Mouse (Mus musculus) C2C12 (cell line): ENCODE measurements around the gene Kif27. TPM values are rescaled to one million over a fixed set of nuclear protein-coding genes. Genes with fewer than 3 reads are reported as not detected.
"Not testable (repeated sequence)": the region's sequence is repeated elsewhere in the genome, so short reads cannot be mapped to it uniquely, and the experiment has no call there.

Source experiments
- H3K27me3 ChIP-seq: one replicate; pipeline ENCODE4 v1.6.1; 2011; ENCODE audit not compliant: control insufficient read depth, insufficient read depth, insufficient read length
- H3K36me3 ChIP-seq: one replicate; pipeline ENCODE4 v1.6.1; 2011; ENCODE audit not compliant: control insufficient read depth, insufficient read depth
- H3K4me3 ChIP-seq: one replicate; pipeline ENCODE4 v1.5.1; 2011; ENCODE audit warnings: mild to moderate bottlenecking, control low read depth; ENCODE audit not compliant: poor library complexity, insufficient read depth, severe bottlenecking
- H3K79me2 ChIP-seq: one replicate; pipeline ENCODE4 v1.6.1; 2011; ENCODE audit not compliant: control insufficient read depth, insufficient read depth
- H3K79me3 ChIP-seq: one replicate; pipeline ENCODE4 v1.6.1; 2011; ENCODE audit warnings: low read depth, control low read depth
- H3ac ChIP-seq: one replicate; pipeline ENCODE3; 2011; ENCODE audit warnings: low read depth; ENCODE audit not compliant: control insufficient read depth, insufficient read length
- CEBPB ChIP-seq: IDR thresholded peaks from one replicate; pipeline ENCODE4 v1.6.1; 2011; ENCODE audit warnings: low read depth, mild to moderate bottlenecking, control low read depth, moderate library complexity
- CTCF ChIP-seq: IDR thresholded peaks from one replicate; pipeline ENCODE4 v1.5.1; 2011; ENCODE audit not compliant: control insufficient read depth, insufficient read depth, insufficient read length
- FOSL1 ChIP-seq: IDR thresholded peaks from one replicate; pipeline ENCODE4 v1.8.0; 2011; ENCODE audit warnings: mild to moderate bottlenecking, low read length; ENCODE audit not compliant: poor library complexity, insufficient read depth, severe bottlenecking
- MAX ChIP-seq: IDR thresholded peaks from one replicate; pipeline ENCODE4 v1.6.1; 2011; ENCODE audit warnings: mild to moderate bottlenecking, control low read depth
- MYOD1 ChIP-seq: IDR thresholded peaks from one replicate; pipeline ENCODE4 v1.6.1; 2011; ENCODE audit warnings: low read depth; ENCODE audit not compliant: control insufficient read depth, insufficient read length
- MYOG ChIP-seq: IDR thresholded peaks from one replicate; pipeline ENCODE4 v1.6.1; 2011; ENCODE audit not compliant: control insufficient read depth, insufficient read length; ENCODE audit errors: extremely low read depth
- USF1 ChIP-seq: IDR thresholded peaks from one replicate; pipeline ENCODE4 v1.6.1; 2011; ENCODE audit warnings: low read depth, mild to moderate bottlenecking, control low read depth, moderate library complexity
- polyA plus RNA-seq: library from polyadenylated mRNA; unstranded; fragments of >200 nt; fragmentation: generic; extraction: Trizol; gene quantifications from one replicate; pipeline ENCODE4 v1.2.1, GENCODE M21; 2012; ENCODE audit warnings: missing spikeins

Gene Kif27
- polyA plus RNA-seq, 1 experiment: 0.01 TPM

DNA sequence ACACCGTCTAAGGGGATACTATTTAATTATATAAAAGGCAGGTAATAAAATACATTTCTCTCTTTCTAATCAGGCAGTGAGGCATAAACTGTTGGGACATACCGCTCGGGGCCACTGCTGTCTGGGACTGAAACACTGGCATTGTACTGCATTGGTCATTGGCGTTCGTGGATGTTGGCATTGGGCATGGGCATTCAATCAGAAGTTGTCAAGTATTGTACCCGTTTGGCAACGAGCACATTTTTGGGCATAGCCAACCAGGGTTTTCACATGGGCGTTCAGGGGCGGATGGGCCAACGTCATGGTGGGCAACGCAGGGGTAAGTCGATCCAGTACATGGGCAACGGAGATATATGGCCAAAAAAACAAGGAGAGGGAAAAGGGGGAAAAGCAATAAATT is 38.7 kb upstream of the Kif27 start:
- no peak overlapping the region for H3ac ChIP-seq
- H3K79me3 ChIP-seq: peaks cover 65% of the 10 kb centered on the region
- H3K36me3 ChIP-seq: peaks cover 78% of the 10 kb centered on the region
- no peaks in the 10 kb centered on the region for H3K27me3 ChIP-seq
- TF ChIP-seq MYOG: no peak
- peaks cover 95% of the 10 kb centered on the region for H3K79me2 ChIP-seq
- H3K4me3 ChIP-seq: no peak overlapping the region

DNA sequence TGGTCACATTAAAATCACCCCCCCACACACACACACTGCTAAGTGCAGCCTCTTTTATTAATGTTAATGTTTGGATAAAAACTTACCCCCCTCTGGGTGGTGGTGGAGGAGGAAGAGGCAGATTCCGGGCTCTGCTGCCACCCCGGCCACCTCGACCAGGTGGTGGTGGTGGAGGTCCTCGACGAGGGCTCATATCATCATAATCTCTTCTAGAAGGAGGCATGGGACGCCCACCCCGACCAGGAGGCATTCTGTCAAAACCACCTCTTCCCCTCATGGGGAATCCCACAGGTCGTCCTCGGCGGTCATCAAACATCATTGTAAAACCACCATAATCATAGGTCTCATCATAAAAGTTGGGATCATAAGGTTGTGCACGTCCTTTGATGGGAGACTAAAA is 35.5 kb upstream of the Kif27 start:
- Histone ChIP-seq H3K79me3 (peaks cover 46% of the 10 kb centered on the region), H3K36me3 (peaks cover 96% of the 10 kb centered on the region), H3K79me2 (peaks cover 66% of the 10 kb centered on the region)
- not testable (repeated sequence) for H3ac ChIP-seq, H3K27me3 ChIP-seq, H3K4me3 ChIP-seq

DNA sequence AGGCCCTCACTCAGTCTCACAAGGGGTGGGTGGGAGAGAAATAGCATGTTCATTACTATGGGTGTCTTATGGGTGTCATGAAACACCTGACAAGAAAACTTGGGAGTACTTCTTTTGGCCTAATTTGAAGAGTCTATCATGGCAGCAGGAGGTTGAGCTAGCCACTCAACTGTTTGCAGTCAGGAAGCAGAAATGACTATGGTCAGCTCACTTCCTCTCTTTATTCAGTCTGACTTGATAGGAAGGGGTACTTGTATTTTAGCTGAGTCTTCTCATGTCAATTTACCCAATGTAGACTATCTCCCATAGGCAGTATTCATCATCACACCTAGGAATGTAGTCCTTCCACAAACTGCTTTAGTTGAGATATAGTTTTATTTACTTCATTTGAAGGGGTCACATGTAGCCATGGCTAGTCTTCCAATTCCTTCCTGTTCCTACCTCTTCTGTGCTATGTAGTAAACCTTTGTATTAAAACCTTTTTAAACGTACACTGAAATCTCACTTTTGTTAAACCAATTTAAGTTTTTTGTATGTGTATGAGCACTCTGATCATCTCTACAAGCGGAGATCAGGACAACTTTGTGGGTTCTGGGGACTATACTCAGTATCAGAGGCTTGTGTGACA is 30.5 kb upstream of the Kif27 start:
- TF ChIP-seq MAX: no peak
- no peak for TF ChIP-seq USF1
- TF ChIP-seq MYOD1: no peak
- no peak for TF ChIP-seq MYOG
- no peak for TF ChIP-seq CTCF
- TF ChIP-seq CEBPB: no peak
- no peak for TF ChIP-seq FOSL1
- Histone ChIP-seq H3K79me2 (peaks cover 17% of the 10 kb centered on the region), H3K27me3 (no peaks in the 10 kb centered on the region), H3ac (no peak overlapping the region), H3K4me3 (no peak overlapping the region), H3K79me3 (peaks cover 7% of the 10 kb centered on the region), H3K36me3 (peaks cover 59% of the 10 kb centered on the region)

DNA sequence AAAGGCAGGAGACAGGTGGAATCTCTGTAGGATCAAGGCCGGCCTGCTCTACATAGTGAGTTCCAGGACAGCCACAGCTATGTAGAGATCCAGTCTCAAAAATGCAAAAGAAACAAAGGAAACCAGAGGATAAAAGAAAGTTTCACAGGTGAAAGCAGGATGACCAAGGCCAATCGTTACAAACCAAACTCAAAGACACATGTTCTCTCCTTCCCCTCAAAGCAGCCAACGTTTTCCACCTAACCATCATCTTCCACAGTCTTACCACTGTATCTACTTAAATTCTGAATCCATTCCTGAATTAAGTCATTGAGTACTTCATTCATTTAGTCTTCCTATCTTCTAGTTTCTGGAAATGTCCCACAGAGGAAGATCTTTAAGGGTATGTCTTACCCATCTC is 29.5 kb upstream of the Kif27 start:
- Histone ChIP-seq H3K36me3 (peaks cover 48% of the 10 kb centered on the region), H3ac (no peak overlapping the region), H3K79me2 (peaks cover 8% of the 10 kb centered on the region), H3K4me3 (no peak overlapping the region), H3K27me3 (no peaks in the 10 kb centered on the region), H3K79me3 (peaks cover 2% of the 10 kb centered on the region)
- TF ChIP-seq FOSL1 (no peak), MAX (no peak), USF1 (no peak), CTCF (no peak), MYOG (no peak), CEBPB (no peak), MYOD1 (no peak)

DNA sequence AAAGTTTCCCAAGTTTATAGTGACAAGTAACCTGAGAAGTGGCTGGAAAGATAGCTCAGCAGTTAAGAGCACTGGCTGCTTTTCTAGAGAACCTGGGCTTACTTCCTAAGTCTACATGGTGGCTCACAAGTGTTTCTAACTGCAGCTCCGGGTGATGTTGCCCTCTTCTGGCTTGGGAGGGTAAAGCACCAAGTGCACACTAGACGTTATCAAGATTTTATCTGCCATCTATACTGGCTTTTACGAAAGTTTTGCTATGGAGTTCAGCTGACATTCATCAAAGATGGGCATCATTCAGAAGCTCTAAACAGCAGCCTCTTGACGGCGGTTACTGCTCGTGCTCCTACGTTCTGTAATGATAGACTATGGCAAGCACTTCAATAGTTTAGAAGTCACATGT is 29.0 kb upstream of the Kif27 start:
- no peaks in the 10 kb centered on the region for H3K27me3 ChIP-seq
- H3ac ChIP-seq: no peak overlapping the region
- peaks cover 2% of the 10 kb centered on the region for H3K79me3 ChIP-seq
- H3K36me3 ChIP-seq: peaks cover 44% of the 10 kb centered on the region
- peaks cover 5% of the 10 kb centered on the region for H3K79me2 ChIP-seq
- TF ChIP-seq MYOD1: no peak
- no peak for TF ChIP-seq FOSL1
- no peak for TF ChIP-seq CEBPB
- TF ChIP-seq MYOG: no peak
- TF ChIP-seq MAX: no peak
- no peak overlapping the region for H3K4me3 ChIP-seq

DNA sequence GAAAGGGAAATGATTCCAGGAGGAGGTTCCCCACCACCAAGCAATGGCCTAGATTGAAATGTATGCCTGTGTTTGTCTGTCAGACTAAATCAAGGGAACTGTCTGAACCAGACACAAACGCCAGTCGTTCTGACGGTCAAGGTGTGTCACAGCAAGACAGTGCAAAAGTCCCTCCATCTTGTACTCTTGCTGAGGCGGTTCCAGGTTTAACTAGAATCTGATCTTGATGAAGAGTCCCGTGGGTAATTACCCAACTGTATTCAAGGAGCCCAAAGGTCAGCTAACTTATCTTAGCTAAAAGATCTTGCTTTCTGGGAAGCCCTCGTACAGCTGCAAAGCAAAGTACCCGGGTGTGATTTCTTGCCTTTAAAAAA is 26.6 kb upstream of the Kif27 start:
- Histone ChIP-seq H3K27me3 (no peaks in the 10 kb centered on the region), H3K79me2 (no peaks in the 10 kb centered on the region), H3K4me3 (no peak overlapping the region), H3ac (no peak overlapping the region), H3K36me3 (peaks cover 29% of the 10 kb centered on the region), H3K79me3 (no peaks in the 10 kb centered on the region)
- TF ChIP-seq CTCF (no peak), USF1 (no peak), FOSL1 (no peak), MAX (no peak), CEBPB (no peak), MYOG (no peak), MYOD1 (no peak)
